Mouse (Mus musculus) embryonic facial prominence, embryonic 10.5 days (tissue): ENCODE results near the gene Cmc2. TPM values are rescaled to one million over a fixed set of nuclear protein-coding genes. Genes with fewer than 3 reads are reported as not detected.
A peak's percentile ranks its signal among the peaks of the same experiment; 100 is the strongest.

Experiments
- DNase-seq: peaks from one replicate; pipeline ENCODE4 v3.0.0-alpha.2; 2017; ENCODE audit warnings: low spot score
- H3K27ac ChIP-seq: fragments of 300-500 bp; sonication (generic); replicated peaks from 2 replicates; pipeline ENCODE4 v1.5.1; 2016; ENCODE audit warnings: mild to moderate bottlenecking
- H3K27me3 ChIP-seq: fragments of 300-500 bp; sonication (generic); replicated peaks from 2 replicates; pipeline ENCODE4 v1.6.1; 2016; ENCODE audit warnings: low read depth, mild to moderate bottlenecking; ENCODE audit not compliant: poor library complexity, severe bottlenecking
- H3K36me3 ChIP-seq: fragments of 300-500 bp; sonication (generic); replicated peaks from 2 replicates; pipeline ENCODE4 v1.6.1; 2016; ENCODE audit warnings: mild to moderate bottlenecking, moderate library complexity
- H3K4me1 ChIP-seq: fragments of 300-500 bp; sonication (generic); 2 replicates; pipeline ENCODE4 v1.6.1; 2016
- H3K4me3 ChIP-seq: fragments of 300-500 bp; sonication (generic); 2 replicates; pipeline ENCODE4 v1.5.1; 2016; ENCODE audit warnings: mild to moderate bottlenecking, moderate library complexity
- H3K9me3 ChIP-seq: fragments of 300-500 bp; sonication (generic); 2 replicates; pipeline ENCODE4 v1.6.1; 2016; ENCODE audit warnings: mild to moderate bottlenecking
- WGBS: fragments of 180-500 bp; shearing (Covaris S2); methylation state at CpG from one replicate; pipeline ENCODE4 v1.1.7; 2016; 5-methylcytosine and 5-hydroxymethylcytosine counted together
- polyA plus RNA-seq: library from polyadenylated mRNA; unstranded; fragments of >200 nt; fragmentation: Nextera tagmentation; extraction: Ambion mirVana; gene quantifications from 2 replicates; pipeline ENCODE4 v1.2.1, GENCODE M21; 2016

Cmc2 gene
- polyA plus RNA-seq, 1 experiment from 2014 or later, result 77.7 TPM

GRCm38 (mm10) chr8:116893938-116894337 is 27.3 kb downstream of the Cmc2 start:
- Histone ChIP-seq H3K27me3 (no peaks in the 10 kb centered on the region), H3K9me3 (peaks cover 5% of the 10 kb centered on the region; the same call in 1 of the 2 replicates), H3K27ac (no peak overlapping the region), H3K4me1 (no peaks in the 10 kb centered on the region), H3K36me3 (peaks cover 27% of the 10 kb centered on the region), H3K4me3 (no peak overlapping the region)
- 92% methylated on average over 11 of the region's 11 CpGs for WGBS
- no peak for DNase-seq

- H3K27ac ChIP-seq, result no peak overlapping the region
- DNase-seq, result no peak
Observed at GRCm38 (mm10) chr8:116892636-116893035, 28.6 kb downstream of the Cmc2 start.

DNA sequence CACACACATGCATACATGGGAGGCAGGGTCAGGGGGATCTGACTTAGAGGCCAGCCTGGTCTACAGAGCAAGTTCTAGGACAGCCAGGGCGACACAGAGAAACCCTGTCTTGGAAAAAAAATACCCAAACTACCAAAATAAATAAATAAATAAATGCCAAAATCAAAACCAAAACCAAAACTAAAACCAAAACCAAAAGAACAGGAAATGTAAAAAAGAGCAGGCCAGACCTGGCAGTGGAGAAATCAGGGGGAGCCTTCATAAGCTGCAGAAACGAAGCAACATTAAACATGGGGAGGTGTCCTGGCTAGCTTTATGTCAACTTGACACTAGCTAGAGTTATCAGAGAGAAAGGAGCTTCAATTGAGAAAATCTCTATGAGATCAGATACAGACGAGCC is 29.1 kb downstream of the Cmc2 start:
- WGBS, result 88% methylated on average over 3 of the region's 3 CpGs
- Histone ChIP-seq H3K4me3 (no peak overlapping the region), H3K27me3 (no peaks in the 10 kb centered on the region), H3K9me3 (peaks cover 5% of the 10 kb centered on the region; the same call in 1 of the 2 replicates), H3K27ac (no peak overlapping the region), H3K36me3 (peaks cover 45% of the 10 kb centered on the region), H3K4me1 (no peaks in the 10 kb centered on the region)
- DNase-seq, result no peak

More at GRCm38 (mm10) chr8:116892636-116893035, 28.6 kb downstream of the Cmc2 start:
- Histone ChIP-seq H3K36me3 (peaks cover 40% of the 10 kb centered on the region), H3K9me3 (peaks cover 5% of the 10 kb centered on the region; the same call in 1 of the 2 replicates), H3K4me1 (no peaks in the 10 kb centered on the region), H3K4me3 (no peak overlapping the region), H3K27me3 (no peaks in the 10 kb centered on the region)
- 76% methylated on average over 9 of the region's 9 CpGs for WGBS

DNA sequence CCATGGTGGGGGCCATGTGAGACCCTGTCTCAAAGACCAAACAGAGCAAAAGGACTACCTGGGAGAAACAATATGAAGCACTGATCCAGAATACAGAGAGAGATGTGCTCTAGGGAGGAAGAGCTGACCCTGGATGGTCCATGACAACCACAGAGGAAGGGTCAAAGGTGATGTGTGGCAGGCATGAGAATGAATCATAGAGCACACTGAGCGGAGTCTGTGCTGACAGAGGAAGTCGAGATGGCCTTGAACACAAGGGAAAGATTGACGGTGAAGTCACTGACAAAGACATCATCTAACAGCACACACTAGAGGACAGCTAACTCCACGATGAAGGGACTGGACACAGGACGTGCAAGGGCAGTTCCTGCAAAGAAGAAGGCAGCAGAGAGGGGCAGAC is 29.8 kb downstream of the Cmc2 start:
- 90% methylated on average over 5 of the region's 5 CpGs for WGBS
- H3K4me3 ChIP-seq, result no peak overlapping the region
- no peaks in the 10 kb centered on the region for H3K4me1 ChIP-seq
- no peak overlapping the region for H3K27ac ChIP-seq
- peaks cover 52% of the 10 kb centered on the region for H3K36me3 ChIP-seq
- peaks cover 5% of the 10 kb centered on the region; the same call in 1 of the 2 replicates for H3K9me3 ChIP-seq
- no peak for DNase-seq
- H3K27me3 ChIP-seq, result no peaks in the 10 kb centered on the region

GRCm38 (mm10) chr8:116887813-116888212 is 33.4 kb downstream of the Cmc2 start:
- no peak overlapping the region for H3K27ac ChIP-seq
- H3K9me3 ChIP-seq, result peaks cover 4% of the 10 kb centered on the region; the same call in 1 of the 2 replicates
- H3K27me3 ChIP-seq, result no peaks in the 10 kb centered on the region
- 72% methylated on average over 4 of the region's 4 CpGs for WGBS
- H3K36me3 ChIP-seq, result peaks cover 47% of the 10 kb centered on the region
- H3K4me3 ChIP-seq, result no peak overlapping the region
- H3K4me1 ChIP-seq, result no peaks in the 10 kb centered on the region
- peak; percentile 17 for DNase-seq

DNA sequence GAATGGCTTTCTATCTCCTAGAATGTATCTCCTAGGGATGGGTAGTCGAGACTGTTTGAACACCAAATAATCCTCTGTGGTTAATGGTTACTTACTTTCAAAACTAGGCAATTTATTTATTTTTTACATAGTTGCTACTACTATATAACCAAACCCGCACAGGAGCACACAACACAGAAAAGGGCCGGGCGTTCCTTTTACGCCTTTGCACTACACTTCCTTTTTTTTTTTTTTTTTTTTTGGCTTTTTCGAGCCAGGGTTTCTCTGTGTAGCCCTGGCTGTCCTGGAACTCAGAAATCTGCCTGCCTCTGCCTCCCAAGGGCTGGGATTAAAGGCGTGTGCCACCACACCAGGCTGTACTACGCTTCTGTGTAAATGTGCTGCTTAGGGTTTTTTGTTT is 39.9 kb downstream of the Cmc2 start:
- no peaks in the 10 kb centered on the region for H3K4me1 ChIP-seq
- no peaks in the 10 kb centered on the region for H3K27me3 ChIP-seq
- peaks cover 4% of the 10 kb centered on the region; the same call in 1 of the 2 replicates for H3K9me3 ChIP-seq
- no peak overlapping the region for H3K27ac ChIP-seq
- DNase-seq, result no peak
- no peak overlapping the region for H3K4me3 ChIP-seq
- H3K36me3 ChIP-seq, result peaks cover 6% of the 10 kb centered on the region
- 93% methylated on average over 8 of the region's 8 CpGs for WGBS

- Histone ChIP-seq H3K36me3 (no peaks in the 10 kb centered on the region), H3K9me3 (no peaks in the 10 kb centered on the region), H3K27ac (no peak overlapping the region), H3K4me1 (peaks cover 3% of the 10 kb centered on the region; the same call in 1 of the 2 replicates), H3K27me3 (no peaks in the 10 kb centered on the region), H3K4me3 (no peak overlapping the region)
- WGBS, result 89% methylated on average over 17 of the region's 17 CpGs
- no peak for DNase-seq
Observed at GRCm38 (mm10) chr8:116875798-116876450, 45.3 kb downstream of the Cmc2 start.

DNA sequence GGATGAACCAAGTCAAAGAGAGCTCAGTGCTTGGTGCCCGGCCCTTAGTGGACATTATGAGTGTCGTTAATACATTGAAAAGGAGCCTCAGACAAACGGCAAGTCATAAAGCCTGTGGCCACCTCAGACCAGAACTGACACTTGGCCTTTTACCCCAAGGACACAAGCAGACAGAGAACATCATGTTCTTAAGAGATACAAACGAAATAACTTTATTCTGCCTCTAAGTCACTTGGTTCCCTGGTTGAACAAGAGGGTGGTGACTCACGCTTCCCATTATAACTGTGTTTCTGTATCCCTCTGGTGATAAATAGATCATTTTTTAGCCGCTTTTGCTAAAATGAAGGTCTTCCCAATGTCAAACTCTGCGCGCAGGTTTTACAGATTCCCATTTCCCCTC is 47.3 kb downstream of the Cmc2 start:
- Histone ChIP-seq H3K4me3 (no peak overlapping the region), H3K9me3 (no peaks in the 10 kb centered on the region), H3K27me3 (no peaks in the 10 kb centered on the region), H3K27ac (no peak overlapping the region), H3K4me1 (peaks cover 3% of the 10 kb centered on the region; the same call in 1 of the 2 replicates), H3K36me3 (no peaks in the 10 kb centered on the region)
- no peak for DNase-seq
- 90% methylated on average over 8 of the region's 8 CpGs for WGBS

- no peaks in the 10 kb centered on the region for H3K36me3 ChIP-seq
- 82% methylated on average over 11 of the region's 11 CpGs for WGBS
- no peak overlapping the region for H3K4me3 ChIP-seq
- peaks cover 3% of the 10 kb centered on the region; the same call in 1 of the 2 replicates for H3K4me1 ChIP-seq
- H3K9me3 ChIP-seq, result no peaks in the 10 kb centered on the region
- H3K27me3 ChIP-seq, result no peaks in the 10 kb centered on the region
- no peak overlapping the region for H3K27ac ChIP-seq
- no peak for DNase-seq
Observed at GRCm38 (mm10) chr8:116873586-116873985, 47.7 kb downstream of the Cmc2 start.

GRCm38 (mm10) chr8:116872761-116873342 is 48.4 kb downstream of the Cmc2 start:
- Histone ChIP-seq H3K27ac (no peak overlapping the region), H3K27me3 (no peaks in the 10 kb centered on the region), H3K9me3 (no peaks in the 10 kb centered on the region), H3K36me3 (no peaks in the 10 kb centered on the region), H3K4me1 (peaks cover 3% of the 10 kb centered on the region; the same call in 1 of the 2 replicates), H3K4me3 (no peak overlapping the region)
- WGBS, result 72% methylated on average over 2 of the region's 2 CpGs
- DNase-seq, result no peak

- peak; percentile 36 for DNase-seq
- 56% methylated on average over 4 of the region's 4 CpGs for WGBS
- no peaks in the 10 kb centered on the region for H3K36me3 ChIP-seq
- H3K27ac ChIP-seq, result no peak overlapping the region
- no peaks in the 10 kb centered on the region for H3K9me3 ChIP-seq
- no peak overlapping the region for H3K4me3 ChIP-seq
- H3K4me1 ChIP-seq, result peaks cover 2% of the 10 kb centered on the region; the same call in 1 of the 2 replicates
- peaks cover 15% of the 10 kb centered on the region for H3K27me3 ChIP-seq
Observed at GRCm38 (mm10) chr8:116868699-116869098, 52.6 kb downstream of the Cmc2 start.

GRCm38 (mm10) chr8:116867321-116867720 is 53.9 kb downstream of the Cmc2 start:
- no peak overlapping the region for H3K27ac ChIP-seq
- no peak overlapping the region for H3K4me3 ChIP-seq
- H3K4me1 ChIP-seq, result peaks cover 8% of the 10 kb centered on the region
- WGBS, result 74% methylated on average over 9 of the region's 9 CpGs
- no peaks in the 10 kb centered on the region for H3K9me3 ChIP-seq
- DNase-seq, result no peak
- H3K36me3 ChIP-seq, result no peaks in the 10 kb centered on the region
- H3K27me3 ChIP-seq, result peaks cover 28% of the 10 kb centered on the region
